Mouse (Mus musculus) neural tube, embryonic 10.5 days (tissue): ENCODE data around the gene Slc3a1.

Source experiments
- DNase-seq: peaks from one replicate; pipeline ENCODE4 v3.0.0-alpha.2; 2017; ENCODE audit warnings: low spot score; ENCODE audit errors: extremely low spot score

Slc3a1 gene

DNA sequence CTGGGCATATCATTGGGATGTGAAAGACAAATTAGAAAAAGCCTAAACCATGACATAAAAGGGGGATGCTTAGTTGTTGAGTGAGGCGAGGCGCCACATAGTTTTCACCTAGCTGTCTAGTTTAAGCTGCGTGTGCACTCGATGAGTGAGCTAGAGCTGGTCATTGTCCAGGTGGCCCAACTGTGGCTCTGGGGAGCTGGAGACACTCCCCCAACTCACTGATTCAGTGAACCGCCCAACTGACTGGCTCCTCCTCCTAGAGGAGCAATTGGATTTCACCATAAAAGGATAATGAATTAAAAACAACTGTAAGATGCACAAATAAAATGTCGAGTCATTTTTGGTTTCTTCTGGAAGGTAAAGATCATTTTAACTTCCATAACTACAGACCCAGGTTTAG is 60.8 kb downstream of the Slc3a1 start:
- no peak for DNase-seq

DNA sequence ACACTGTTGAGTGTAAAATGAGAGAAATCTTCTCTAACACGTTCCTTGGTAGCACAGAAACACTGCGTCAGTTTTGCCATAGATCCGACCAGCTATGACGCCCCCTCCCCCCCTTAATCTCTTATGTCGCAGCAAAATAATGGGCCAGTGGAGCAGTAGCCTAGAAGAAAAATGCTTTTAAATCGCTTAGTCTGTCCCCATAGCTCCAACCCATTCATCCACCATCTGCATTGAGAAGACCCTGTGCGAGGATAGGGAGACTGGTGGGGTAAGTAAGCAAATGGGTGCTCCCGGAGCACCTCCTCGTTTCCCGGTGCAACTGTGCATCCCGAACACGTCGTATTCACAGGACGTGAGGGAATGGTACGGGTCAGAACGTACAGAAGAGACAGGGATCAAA is 61.4 kb downstream of the Slc3a1 start:
- DNase-seq = no peak

DNA sequence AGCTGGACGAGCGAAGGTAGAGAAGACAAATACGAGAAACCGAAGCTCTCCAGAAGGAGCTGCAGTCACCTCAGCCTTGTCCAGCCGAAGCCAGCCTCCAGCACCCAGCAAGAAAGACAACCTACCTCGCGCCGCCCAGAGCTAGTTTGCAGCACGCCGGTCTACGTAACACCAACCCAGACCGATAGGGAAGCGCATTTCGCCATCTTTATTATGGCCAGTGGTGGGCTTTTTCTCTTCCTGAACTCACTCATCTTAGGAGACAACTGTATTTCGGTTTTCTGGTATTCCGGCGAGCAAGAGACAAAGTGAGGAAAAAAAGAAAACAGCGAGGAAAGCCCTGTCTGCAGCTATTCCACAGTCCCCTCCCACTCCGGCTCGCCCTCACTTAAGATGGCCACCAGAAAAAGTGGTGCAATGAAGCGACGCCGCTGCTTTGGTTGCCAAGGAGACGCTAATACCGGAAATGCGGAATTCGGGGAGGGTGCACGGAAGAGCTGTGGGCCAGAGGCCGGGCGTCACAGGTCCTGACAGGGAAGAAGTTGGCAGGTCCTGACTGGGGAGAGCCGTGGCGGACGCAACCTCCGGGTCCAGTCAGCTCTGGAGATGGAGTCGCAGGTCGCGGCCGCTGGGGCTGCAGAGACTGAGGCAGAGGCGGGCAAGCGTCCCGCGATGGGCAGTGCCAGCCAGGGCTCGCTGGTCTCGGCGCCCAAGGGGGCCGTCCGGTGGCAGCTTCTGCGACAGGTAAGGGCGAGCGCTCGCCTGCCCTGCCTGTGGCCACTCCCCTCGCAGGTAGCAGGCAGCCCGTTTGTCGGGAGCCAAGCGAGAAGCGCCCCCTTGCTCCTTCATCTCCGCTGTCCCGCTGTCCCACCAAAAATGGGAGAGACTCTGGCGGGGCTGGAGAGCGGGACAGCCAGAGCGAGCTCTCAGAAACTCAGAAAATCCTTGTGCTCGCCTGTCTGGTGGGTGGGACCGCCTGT is 62.2 kb downstream of the Slc3a1 start, which contains the start of the genes Prepl and Camkmt:
TSS of gene Prepl (minus strand) at position 122 of the 980 bp plus-strand sequence.
TSS of gene Camkmt (plus strand) at position 433 of the 980 bp plus-strand sequence.
- peak; percentile 97 for DNase-seq

DNA sequence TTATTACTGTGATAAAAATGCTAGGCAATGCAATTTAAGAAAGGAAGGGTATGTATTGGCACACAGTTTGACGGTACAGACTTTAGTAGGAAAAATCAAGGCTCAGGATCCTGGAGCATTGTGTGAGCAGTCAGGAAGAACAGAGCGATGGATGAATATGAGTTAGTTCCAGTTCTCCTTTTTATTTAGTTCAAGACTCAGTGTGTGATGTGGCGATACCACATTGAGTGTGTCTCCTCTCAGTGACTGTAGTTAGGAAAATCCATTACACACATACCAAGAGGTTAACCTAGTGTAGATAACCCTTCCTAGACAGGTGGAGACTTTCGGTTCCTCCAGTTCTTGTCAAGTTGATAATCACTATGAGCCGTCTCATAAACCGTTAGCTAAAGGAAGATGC is 63.6 kb downstream of the Slc3a1 start:
- no peak for DNase-seq

DNA sequence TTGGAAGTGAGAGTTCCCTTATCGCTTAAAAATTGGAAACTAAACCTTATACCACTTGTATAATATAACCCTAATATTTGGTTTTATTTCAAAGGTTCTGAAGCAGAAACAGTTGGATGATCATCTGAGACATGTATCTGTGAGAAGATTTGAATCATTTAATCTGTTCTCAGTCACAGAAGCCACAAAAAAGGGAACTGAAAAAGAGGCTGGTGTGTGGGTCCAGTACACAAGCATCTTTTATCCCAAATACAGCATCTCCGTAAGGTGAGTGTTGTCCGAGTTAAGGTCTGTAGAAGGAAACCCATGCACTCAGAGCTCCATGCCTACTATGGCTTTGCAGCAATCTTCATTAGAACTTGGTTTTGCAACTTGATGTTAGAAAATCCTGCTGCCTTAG is 68.2 kb downstream of the Slc3a1 start:
- DNase-seq = no peak

DNA sequence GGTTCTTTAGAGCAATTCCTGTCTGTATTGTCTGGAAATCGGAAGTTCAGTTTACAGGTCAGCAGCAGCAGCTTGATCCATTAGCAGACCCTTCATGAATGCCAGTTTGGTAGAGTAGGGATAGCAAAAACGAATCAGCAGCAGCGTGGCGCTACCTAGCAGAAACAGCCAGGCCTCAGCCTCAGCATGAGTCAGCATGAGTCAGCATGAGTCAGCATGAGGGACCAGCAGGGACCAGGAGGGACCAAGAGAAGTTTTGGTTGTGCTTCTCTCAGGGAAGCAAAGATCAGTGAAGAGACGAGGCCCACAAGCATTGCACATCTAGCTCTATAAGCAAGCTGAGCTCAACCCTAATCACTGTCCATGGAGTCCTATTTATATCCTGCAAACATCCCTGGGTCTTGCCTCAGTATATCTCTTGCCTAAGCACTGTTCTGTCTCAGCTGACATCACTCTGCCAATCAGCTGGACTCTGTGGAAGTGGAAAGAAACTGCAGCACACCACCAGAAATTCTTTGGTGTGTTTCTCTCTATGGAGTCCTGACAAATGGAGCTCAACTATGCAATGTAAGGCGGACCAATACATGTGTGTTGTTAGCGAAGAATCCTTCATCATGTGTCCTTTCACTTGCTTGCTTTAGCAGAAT is 70.6 kb downstream of the Slc3a1 start:
- no peak for DNase-seq

DNA sequence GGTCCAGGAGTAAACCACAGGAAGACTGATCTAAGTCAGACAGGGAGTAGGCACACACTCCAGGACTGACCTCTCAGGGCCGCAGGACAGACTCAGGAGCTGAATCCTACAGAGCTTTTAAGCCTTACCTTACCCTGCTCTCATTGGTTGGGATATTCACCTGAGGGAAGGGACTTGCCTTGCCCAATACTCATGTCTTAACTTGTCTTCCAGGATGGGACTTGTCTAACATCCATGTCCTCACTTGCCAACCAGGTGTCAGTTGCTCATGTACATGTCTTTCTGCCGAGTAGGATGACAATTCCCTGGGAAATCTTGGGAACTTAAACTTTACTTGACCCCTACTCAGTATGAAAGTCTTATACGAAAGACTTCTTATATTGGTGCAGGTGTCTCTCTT is 72.1 kb downstream of the Slc3a1 start:
- DNase-seq = no peak

DNA sequence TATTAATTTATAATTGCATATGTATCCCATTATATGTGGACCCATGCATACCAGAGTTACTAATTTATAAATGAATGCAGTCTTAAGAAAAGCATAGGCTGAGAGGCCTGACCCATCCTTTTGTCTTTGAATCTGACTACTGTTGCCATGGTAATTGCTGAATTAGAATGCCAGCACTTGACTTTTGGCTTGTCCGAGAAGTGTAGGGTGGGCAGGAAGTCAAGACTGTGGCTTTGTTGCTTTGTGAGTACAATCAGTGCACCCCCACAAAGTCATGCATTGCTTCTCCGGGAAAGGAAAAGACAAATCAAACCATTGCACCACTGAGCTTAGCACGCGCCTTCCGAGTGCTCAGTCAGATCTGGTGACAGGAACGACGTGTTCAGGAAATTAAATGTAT is 73.6 kb downstream of the Slc3a1 start:
- no peak for DNase-seq

DNA sequence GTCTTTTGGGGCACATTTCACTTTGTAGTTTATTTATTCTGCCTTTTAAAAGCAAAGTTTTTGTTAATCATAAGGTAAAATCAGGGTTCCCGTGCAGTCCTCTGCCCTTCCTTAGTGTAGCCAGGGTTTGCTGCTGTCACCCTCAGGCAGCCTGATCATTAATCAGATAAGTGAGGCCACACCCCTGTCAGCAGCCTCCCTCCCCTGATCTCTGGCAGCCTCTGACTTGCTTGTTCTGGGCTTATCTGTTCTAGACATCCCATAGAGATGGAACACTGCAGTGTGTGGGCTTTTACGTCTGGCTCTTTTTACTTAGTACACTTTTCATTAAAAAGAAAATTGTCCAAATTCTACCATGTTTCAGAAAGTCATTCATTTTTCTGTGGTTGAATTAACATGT is 75.1 kb downstream of the Slc3a1 start:
- DNase-seq = no peak

DNA sequence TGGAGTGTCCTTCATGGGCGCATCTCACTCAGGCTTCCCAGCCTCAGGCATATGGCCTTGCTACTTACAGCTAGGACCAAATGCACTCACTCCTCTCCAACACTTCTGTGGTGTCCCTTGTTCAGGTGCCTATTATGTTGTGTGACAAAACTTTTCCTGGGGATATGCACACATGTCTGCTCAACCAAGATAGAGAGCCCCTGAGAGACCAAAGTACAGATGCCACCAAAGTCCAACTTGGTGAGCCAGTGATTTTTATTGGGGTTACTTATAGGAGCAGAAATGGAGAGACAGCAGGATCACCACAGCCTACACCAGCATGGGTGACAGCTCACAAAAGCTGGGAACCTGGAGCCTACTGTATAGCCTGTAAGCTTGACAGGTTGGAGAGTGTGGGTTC is 82.5 kb downstream of the Slc3a1 start:
- DNase-seq = no peak

DNA sequence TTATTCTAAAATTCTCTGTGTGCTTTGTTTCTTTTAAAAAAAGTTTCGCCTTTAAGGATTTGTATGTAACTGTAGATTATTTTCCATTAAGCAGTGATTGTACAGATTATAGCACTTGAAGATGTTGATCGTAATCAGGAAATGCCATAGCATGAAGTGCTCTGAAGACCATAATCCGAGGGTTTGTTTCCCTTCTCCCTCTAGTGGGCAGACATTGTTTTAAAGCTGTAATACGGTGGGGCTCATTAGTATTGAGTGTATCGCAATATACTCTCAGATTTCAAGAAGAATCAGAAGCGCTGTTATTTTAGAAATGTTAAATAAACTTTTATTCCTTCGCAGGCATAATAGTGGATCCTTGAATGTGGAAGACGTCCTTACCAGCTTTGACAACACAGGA is 85.3 kb downstream of the Slc3a1 start:
- DNase-seq = no peak
